Mouse (Mus musculus) kidney, postnatal 25 days (tissue): ENCODE data around the gene Zfp281.

Experiments used
- DNase-seq, 2 experiments: peaks; one replicate each; pipeline ENCODE4 v3.0.0; 2021; ENCODE audit warnings: mixed read lengths in 2 of 2

Zfp281 gene

DNA sequence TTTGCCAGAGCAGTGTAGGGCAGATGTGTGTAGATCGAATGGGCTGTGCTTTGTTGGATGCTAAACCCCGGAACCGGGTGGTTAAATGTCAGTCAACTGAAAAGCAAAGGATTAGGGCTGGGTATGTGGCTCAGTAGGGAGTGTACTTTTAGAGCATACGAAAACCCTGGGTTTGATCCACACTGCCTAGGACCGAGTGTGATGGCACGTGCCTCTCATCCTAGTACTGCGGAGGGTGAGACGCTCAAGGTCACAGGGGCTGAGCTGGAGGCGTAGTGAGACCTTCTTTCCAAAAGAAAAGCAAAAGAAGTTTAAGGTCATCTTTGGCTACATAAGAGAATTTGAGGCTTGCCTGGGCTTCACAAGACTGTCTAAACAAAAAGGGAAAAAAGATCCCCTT lies 34.6 kb downstream of the Zfp281 start:
- no peak for DNase-seq

DNA sequence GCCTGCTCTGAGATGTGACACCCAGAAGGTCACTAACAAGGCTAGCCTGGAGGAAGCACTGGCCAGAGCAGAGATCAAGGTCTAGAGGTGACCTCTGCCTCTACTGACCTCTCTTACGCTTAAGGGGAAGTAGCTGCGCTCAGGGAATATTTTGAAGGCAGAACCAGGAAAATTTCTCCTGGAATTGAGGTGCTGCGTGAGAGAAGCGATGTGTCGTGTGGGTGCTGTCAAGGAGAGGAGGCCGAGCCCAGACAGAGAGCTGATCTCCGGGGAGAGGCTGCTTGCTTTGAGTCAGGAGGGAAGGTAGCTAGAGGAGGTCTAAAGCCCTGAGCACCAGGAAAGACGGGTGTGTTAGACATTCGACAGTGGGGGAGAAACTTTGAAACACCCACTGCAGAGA lies 35.2 kb downstream of the Zfp281 start:
- DNase-seq, result no peak

DNA sequence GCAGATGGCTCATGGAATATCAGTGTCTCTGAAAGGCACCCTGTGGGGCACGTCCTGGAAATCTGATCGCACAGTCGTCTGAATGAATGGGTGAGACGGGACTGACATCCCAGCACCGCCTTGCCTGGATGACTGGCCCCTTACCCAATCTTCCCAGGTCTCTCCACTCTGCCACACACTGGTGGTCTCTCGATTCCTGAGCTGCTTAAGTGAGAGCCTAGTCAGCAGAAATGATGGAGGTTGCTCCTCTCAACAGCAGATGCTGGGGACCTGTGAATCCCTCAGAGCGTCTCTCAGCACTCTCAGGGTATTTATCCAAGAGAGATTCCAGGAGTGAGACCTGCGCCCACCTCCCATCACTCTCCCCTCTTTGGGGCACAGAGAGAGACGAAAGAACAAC lies 36.8 kb downstream of the Zfp281 start:
- DNase-seq, result no peak

DNA sequence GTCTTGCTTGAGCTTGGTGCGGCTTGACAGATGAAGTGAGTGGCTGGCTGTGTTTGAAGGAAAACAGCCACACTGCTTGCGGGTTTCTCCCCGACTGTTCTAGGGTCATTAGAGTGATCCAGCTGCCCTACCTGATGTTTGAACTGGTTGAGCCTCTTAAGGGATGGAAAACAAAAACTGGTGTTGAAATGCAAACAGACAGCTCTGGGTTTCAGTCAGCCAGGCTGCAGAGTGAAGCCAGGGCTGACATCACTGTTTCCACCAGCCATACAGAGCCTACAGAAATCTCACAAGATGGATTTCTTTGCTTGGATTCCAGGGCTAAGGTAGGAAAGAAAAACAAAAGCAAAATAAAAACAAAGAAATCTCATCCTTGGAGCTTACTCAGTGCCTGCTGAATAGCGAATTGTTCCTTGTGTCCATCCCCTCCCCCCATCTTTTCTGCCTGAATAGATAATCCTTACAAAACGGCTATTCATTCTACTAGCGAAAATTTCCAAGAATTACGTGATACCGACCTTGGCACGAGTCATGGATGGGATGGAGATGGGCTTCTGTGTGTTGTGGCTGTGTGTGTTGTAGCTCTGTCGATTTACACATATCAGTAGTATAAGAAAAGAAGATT lies 37.4 kb downstream of the Zfp281 start:
- no peak for DNase-seq

DNA sequence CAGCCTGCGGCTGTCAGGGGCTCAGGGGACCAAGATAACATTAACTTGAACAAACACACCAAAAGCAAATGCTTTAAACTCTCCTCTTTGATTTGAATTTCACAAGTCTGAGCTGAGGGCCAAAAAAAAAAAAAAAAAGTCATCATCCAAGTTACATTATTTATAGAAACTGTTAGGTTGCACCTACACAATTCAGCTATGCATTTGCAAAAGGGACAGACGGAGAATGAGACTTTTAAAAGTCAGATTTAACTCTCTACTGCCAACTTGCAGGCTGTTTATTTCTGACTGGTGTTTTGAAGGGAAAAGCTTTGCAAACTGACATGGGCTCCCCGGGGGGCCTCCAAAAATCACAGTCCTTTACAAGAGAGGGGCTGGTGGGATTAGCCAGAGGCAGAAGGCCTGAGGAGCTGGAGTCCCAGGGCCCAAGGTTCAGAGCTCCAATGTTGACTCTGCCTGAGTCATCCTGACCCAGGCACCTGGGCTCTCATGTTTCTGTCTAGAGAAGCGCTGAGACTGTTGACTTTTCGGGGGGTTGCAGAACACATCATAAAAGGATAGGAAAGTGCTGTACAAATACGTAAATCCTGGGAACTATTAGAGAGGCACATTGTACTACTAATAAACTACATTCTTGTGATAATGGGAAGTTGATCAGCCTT lies 40.4 kb downstream of the Zfp281 start:
- DNase-seq, result no peak

DNA sequence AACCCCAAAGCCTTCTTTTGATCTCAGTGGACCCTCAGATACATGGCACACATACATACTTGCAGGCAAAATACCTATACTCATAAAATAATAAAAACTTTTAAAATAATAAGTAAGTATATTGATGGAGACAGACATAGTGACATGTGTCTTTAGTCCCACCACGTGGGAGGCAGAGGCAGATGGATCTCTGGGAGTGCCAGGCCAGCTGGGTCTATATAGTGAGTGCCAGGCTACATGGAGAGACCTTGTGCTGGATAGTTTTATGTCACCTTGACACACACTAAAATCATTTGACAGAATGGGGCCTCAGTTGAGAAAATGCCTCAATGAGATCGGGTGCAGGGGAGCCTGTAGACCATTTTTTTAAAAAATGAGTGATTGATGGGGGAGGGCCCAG lies 41.8 kb downstream of the Zfp281 start:
- no peak for DNase-seq

DNA sequence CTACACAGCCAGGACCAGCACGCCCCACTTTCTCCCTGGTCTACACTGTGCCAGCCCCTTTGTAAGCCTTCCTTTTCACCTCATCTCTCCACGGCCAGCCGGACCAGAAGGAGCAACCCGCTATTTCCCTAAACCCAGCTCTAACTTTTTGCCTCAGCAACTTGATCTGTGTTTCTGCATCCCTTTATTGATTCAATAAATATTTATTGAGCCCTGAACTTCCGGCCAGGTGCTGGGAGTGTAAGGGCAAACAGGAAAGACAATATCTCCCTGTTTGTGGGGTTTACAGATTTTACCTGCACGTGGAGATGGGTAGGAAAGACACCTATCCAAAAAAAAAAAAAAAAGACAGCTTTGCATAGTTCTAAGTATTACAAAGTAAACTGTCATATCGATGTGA lies 45.2 kb downstream of the Zfp281 start:
- DNase-seq, result no peak

DNA sequence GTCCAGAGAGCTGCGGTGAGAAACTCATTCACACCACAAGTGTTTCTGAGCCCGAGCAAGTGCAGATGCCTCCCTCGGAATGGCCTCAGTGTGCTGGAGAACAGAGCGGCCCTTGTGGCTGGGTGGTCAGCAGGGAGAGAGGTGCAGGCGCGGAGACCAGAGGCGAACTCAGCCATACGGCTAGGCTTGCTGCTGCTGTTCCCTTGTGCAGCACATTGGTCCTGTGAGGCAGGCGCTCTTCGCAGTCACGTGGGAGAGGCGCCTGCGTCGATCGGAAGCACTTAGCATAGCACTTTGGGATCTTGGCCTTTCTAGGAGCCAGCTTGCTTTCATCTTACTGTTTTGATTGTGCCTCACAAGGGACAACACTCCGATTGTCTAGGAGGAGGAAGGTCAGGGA lies 45.7 kb downstream of the Zfp281 start:
- DNase-seq, result no peak

DNA sequence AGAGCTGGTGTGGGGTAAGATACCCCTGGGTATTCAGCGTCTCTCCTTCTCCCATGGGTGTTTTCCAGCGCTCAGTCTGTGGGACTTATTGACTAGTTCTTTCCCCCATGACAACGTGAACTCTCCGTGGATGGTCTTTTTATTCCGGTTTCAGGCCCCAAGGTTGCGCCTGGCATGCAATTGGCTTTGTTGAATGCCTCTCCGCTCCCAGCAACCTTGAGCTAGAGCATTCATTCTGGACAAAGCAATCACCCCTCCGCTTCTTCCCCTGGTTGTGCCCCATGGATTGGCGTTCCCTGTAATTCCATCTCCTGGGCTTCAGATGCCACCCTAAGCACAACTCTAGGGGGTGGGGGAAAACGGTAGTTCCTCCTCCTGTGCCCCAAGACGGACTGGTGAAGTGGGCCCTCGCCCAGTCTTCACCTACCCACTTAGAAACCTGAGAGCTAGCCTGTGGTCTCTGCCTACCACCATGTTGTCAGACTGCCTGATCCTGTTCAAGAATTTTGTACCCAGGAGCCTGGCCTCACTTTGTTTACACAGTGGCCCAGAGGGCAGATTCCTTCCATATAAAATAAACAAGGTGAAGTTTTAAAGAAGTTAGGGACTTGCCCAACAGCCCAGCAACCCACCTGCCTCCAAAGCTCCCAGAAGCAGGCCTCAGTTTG lies 47.2 kb downstream of the Zfp281 start:
- no peak for DNase-seq

DNA sequence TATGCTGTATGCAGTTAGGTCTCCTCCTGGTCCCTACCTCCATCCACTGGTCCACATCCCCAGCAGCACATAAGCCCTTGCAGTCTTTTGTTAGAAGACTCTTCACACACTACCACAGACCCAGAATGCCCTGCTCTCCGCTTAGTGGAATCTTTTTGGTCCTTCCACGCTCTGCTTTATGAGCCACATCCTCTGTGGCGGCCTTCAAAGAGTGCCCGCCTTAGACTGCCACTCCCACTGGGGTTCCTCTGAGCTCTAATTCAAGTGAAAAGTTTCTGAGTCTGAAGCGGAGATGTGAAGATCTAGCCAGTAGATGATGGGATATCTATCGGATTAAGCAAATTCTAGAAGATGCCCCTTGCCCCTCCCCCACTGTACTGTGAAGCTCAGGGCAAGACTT lies 47.9 kb downstream of the Zfp281 start:
- DNase-seq, result no peak

DNA sequence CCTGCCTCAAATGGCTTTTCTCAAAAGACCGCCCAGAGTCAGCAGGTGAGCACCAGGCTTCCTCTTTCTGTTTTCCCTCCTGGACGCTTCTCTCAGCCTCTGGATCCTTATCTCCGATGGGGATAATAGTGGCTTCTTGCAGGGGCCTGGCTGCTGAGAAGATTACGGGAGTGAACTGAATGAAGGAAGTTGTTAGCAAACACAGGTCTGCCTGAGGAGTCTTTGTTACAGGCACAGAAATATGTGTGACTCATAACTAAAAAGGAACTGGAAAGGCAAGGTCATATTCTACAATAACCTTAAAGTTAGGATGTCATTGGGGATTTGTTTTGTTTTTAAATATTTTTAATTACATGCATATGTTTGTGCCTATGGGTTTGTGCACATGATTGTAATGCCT lies 48.6 kb downstream of the Zfp281 start:
- DNase-seq, result no peak

DNA sequence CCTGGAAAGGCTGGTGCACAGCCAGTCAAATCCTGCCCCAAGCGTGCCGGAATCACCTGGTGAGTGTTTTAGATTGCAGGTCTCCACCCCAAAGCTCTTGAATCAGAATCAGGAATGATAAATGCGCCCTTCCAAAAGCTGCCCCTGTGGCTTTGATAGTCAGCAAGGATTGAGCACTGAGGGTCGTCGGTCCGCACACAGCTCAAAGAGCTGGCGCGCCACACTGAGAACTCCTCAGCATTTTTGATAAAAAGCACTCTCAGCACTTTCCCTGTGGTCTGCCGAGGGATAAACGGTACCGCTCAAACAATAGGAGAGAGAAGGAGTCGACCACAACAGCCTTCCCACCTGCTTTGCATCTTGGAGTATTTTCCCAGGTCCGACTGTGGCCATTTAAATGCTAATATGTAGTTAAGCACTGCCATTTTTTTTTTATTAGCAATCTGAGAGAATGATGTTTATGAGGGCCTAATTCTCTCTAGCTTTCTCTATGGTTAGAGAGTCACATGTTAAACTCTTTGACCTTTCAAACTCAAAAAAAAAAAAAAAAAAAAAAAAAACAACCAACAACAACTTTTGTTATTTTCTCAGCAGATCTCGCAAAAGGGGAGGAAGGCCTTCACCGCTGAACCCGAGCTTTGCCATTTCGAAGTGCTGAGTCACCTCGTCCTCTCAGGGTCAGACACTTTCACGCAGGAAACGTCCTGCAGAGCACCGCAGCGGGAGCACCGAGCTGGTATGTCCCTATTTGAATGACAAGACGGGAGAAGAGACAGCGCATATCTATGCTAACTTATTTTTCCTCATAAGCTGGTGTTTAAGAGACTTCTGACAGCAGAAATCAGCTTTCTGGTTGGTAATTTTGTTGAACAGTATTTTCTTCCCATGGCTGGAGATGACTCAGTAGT lies 50.1 kb downstream of the Zfp281 start:
- DNase-seq, result no peak

DNA sequence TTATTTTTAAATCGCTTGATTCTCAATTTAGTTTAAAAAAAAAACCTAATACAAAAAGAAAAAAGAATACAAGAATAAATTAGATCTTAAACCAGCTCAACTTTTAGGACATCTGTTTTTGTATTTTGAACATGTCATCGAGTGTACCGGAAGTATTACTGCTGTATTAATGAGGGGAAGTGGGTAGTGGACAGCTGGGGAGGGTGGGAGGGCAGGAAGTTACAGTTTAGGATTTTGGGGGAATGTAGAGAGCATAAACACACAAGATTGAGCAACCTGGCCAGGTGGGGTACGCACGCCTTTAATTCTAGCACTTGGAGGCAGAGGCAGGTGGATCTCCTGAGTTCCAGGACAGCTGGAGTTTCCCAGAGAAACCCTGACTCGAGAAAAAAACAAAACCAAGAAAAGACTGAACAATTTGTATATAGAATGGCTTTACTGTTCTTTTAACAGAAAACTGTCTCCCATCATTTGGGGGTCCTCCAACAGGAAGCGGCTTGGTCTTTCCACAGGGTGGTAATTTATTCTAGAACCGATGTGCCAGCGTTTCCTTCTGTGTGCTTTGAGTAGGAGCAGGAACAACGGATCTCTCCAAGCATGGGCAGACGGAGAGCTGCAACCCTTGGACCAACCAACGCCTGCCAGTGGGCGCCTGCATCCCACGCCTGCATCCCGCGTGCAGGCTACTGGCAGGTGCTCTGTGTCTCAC lies 51.2 kb downstream of the Zfp281 start:
- DNase-seq, result no peak

DNA sequence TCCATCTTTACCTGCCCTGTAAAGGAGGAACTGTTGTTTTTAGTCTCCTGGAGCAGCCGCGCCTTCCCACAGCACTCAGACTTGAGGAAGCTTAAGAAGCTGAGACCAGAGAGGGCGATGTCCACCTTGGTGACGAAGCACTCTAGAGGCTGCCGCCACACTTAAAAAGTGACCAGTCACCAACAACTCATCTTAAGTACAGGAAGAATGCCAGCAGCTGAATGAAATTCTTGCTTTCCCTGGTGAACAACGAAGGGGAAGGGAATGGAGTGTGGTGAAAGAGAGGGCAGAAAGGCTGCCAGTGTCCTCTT lies 51.7 kb downstream of the Zfp281 start:
- no peak for DNase-seq

DNA sequence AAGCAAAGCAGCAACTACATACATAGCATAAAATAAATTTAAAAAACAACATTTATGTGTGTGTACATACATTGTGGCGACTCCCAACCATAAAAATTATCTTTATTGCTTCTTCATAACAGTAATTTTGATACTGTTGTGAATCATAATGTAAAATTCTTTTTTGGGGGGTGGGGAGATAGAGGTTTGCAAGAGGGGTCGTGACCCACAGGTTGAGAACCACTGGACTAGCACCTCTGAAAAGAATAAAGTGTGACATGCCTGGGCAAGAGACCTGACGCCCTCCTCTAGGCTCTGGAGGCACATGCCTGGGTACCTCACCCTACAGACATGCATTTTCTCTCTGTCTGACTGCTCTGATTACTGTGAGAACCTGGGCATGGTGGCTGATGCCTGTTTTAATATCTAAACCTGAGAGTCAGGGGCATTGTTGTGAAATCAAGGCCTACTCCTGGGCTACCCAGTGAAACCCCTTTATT lies 53.2 kb downstream of the Zfp281 start:
- no peak for DNase-seq

DNA sequence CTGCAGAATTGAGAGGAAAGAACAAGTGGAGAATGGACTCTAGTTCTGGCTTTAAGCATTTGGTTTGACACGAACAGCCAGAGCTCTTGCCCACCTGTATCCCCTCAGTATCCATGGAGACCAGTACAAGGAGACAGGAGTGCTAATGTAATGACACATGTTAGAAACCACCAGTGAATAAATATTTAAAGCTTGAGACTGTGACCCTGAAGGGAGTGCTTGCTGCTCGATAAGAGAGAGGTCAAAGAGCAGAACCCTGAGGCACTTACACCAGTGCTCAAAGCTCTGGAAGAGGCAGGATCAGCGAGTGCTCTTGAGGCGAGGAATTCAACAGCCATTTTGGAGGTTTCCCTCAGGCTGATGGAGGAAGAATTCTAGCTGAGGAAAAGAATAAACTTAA lies 54.1 kb downstream of the Zfp281 start:
- DNase-seq, result no peak
